Mouse (Mus musculus) spleen, adult 2 months (tissue): ENCODE data around the gene Sdf4. TPM values are rescaled to one million over a fixed set of nuclear protein-coding genes. Genes with fewer than 3 reads are reported as not detected.

Experiments used
- DNase-seq, 2 experiments: peaks; one replicate each; pipeline versions ENCODE4 v3.0.0 to v3.0.0-alpha.2; 2012 to 2021; ENCODE audit warnings: low spot score in 2 of 2, low read depth in 1 of 2
- H3K27ac ChIP-seq: fragments of 200-500 bp; 2 replicates; pipeline ENCODE4 v1.5.1; 2012; ENCODE audit warnings: low read length, inconsistent platforms; ENCODE audit not compliant: insufficient read depth
- H3K27me3 ChIP-seq: fragments of 200-500 bp; 2 replicates; pipeline ENCODE4 v1.6.1; 2012; ENCODE audit warnings: mild to moderate bottlenecking, moderate library complexity, low read length, inconsistent platforms; ENCODE audit not compliant: control insufficient read depth, insufficient read depth
- H3K36me3 ChIP-seq: fragments of 200-500 bp; 2 replicates; pipeline ENCODE4 v1.6.1; 2012; ENCODE audit warnings: mild to moderate bottlenecking, low read length, inconsistent platforms; ENCODE audit not compliant: control insufficient read depth, insufficient read depth
- H3K4me1 ChIP-seq: fragments of 200-500 bp; 2 replicates; pipeline ENCODE4 v1.6.1; 2011; ENCODE audit warnings: inconsistent platforms; ENCODE audit not compliant: control insufficient read depth, insufficient read depth, insufficient read length
- H3K4me3 ChIP-seq: fragments of 200-500 bp; 2 replicates; pipeline ENCODE4 v1.5.1; 2011; ENCODE audit warnings: mild to moderate bottlenecking, inconsistent platforms; ENCODE audit not compliant: insufficient read depth, insufficient read length; ENCODE audit errors: extremely low read depth
- CTCF ChIP-seq: fragments of 200-500 bp; IDR thresholded peaks from 2 replicates; pipeline ENCODE4 v1.5.1; 2011; ENCODE audit warnings: mild to moderate bottlenecking, inconsistent platforms; ENCODE audit not compliant: insufficient read depth, insufficient read length, insufficient replicate concordance; ENCODE audit errors: extremely low read depth
- POLR2A ChIP-seq: fragments of 200-500 bp; IDR thresholded peaks from 2 replicates; pipeline ENCODE4 v1.6.1; 2011; ENCODE audit warnings: low read depth, low read length, inconsistent platforms
- WGBS: fragments of 180-500 bp; shearing (Covaris S2); methylation state at CpG from one replicate; pipeline ENCODE4 v1.1.7; 2018; 5-methylcytosine and 5-hydroxymethylcytosine counted together
- polyA plus RNA-seq: library from polyadenylated mRNA; depleted of rRNA; stranded (reverse); fragments of >200 nt; gene quantifications from 2 replicates; pipeline ENCODE4 v1.2.3, GENCODE M21; 2012

Sdf4 gene
- polyA plus RNA-seq, 1 experiment, result 33.5 TPM

- Histone ChIP-seq H3K36me3 (no peaks in the 10 kb centered on the region; the same call in 1 of the 2 replicates), H3K4me3 (no peak overlapping the region), H3K27me3 (no peaks in the 10 kb centered on the region), H3K27ac (peak overlapping the region; percentile 89), H3K4me1 (peaks cover 11% of the 10 kb centered on the region; the same call in 1 of the 2 replicates)
- 52% methylated on average over 3 of the region's 3 CpGs for WGBS
- no peak for DNase-seq
- no peak for TF ChIP-seq CTCF
- TF ChIP-seq POLR2A, result no peak
Observed at GRCm38 (mm10) chr4:156021381-156021780, 28.7 kb downstream of the Sdf4 start.

- peak overlapping the region; percentile 89 for H3K27ac ChIP-seq
- TF ChIP-seq CTCF (no peak), POLR2A (no peak; the same call in 1 of the 2 replicates)
- DNase-seq, result peak in 1 of 2 experiments; percentile 63
- no peak overlapping the region for H3K4me3 ChIP-seq
- no peaks in the 10 kb centered on the region for H3K27me3 ChIP-seq
- peaks cover 14% of the 10 kb centered on the region; the same call in 1 of the 2 replicates for H3K4me1 ChIP-seq
- 44% methylated on average over 9 of the region's 9 CpGs for WGBS
- no peaks in the 10 kb centered on the region for H3K36me3 ChIP-seq
Observed at GRCm38 (mm10) chr4:156021942-156022419, 29.3 kb downstream of the Sdf4 start.

- no peaks in the 10 kb centered on the region; the same call in 1 of the 2 replicates for H3K36me3 ChIP-seq
- H3K4me3 ChIP-seq, result no peak overlapping the region
- DNase-seq, result no peak
- H3K27me3 ChIP-seq, result no peaks in the 10 kb centered on the region
- 86% methylated on average over 9 of the region's 9 CpGs for WGBS
- no peak overlapping the region for H3K27ac ChIP-seq
- TF ChIP-seq POLR2A, result no peak
- TF ChIP-seq CTCF, result no peak
- peaks cover 14% of the 10 kb centered on the region; the same call in 1 of the 2 replicates for H3K4me1 ChIP-seq
Observed at GRCm38 (mm10) chr4:156023520-156023919, 30.8 kb downstream of the Sdf4 start.

- Histone ChIP-seq H3K36me3 (no peaks in the 10 kb centered on the region; the same call in 1 of the 2 replicates), H3K27me3 (no peaks in the 10 kb centered on the region), H3K27ac (no peak overlapping the region), H3K4me1 (peaks cover 14% of the 10 kb centered on the region; the same call in 1 of the 2 replicates), H3K4me3 (no peak overlapping the region)
- 91% methylated on average over 7 of the region's 7 CpGs for WGBS
- TF ChIP-seq CTCF (no peak), POLR2A (no peak)
- DNase-seq, result no peak
Observed at GRCm38 (mm10) chr4:156024184-156024583, 31.5 kb downstream of the Sdf4 start.

- H3K36me3 ChIP-seq, result no peaks in the 10 kb centered on the region; the same call in 1 of the 2 replicates
- H3K4me1 ChIP-seq, result peaks cover 16% of the 10 kb centered on the region; the same call in 1 of the 2 replicates
- peak within 1 kb of the TSS; percentile 80 for H3K27ac ChIP-seq
- TF ChIP-seq POLR2A (peak; percentile 38), CTCF (peak; percentile 37; the same call in 1 of the 2 replicates)
- DNase-seq, result peak in 1 of 2 experiments; percentile 51
- no peaks in the 10 kb centered on the region for H3K27me3 ChIP-seq
- H3K4me3 ChIP-seq, result peak within 1 kb of the TSS; percentile 60
- 2% methylated on average over 4 of the region's 4 CpGs for WGBS
Observed at GRCm38 (mm10) chr4:156026013-156026412, 33.3 kb downstream of the Sdf4 start, which contains the start of gene Tnfrsf18. TSS of gene Tnfrsf18 (plus strand) at chr4:156026164.

GRCm38 (mm10) chr4:156028580-156028979 is 35.9 kb downstream of the Sdf4 start:
- Histone ChIP-seq H3K4me3 (no peak overlapping the region), H3K36me3 (no peaks in the 10 kb centered on the region; the same call in 1 of the 2 replicates), H3K27ac (no peak overlapping the region), H3K27me3 (no peaks in the 10 kb centered on the region), H3K4me1 (peaks cover 37% of the 10 kb centered on the region; the same call in 1 of the 2 replicates)
- whole genome bisulfite sequencing, result 90% methylated on average over 7 of the region's 7 CpGs
- TF ChIP-seq POLR2A (no peak), CTCF (no peak)
- no peak for DNase-seq

- 52% methylated on average over 9 of the region's 9 CpGs for WGBS
- no peak for DNase-seq
- H3K27ac ChIP-seq, result peak overlapping the region; percentile 83
- TF ChIP-seq CTCF, result no peak
- TF ChIP-seq POLR2A, result no peak
- H3K4me1 ChIP-seq, result peaks cover 34% of the 10 kb centered on the region; the same call in 1 of the 2 replicates
- no peaks in the 10 kb centered on the region; the same call in 1 of the 2 replicates for H3K36me3 ChIP-seq
- H3K27me3 ChIP-seq, result peaks cover 3% of the 10 kb centered on the region
- peak overlapping the region; percentile 43; the same call in 1 of the 2 replicates for H3K4me3 ChIP-seq
Observed at GRCm38 (mm10) chr4:156030651-156031118, 38.0 kb downstream of the Sdf4 start.
